Mouse (Mus musculus) bone marrow macrophage, adult 2 months (primary cell): ENCODE measurements around the gene Tnfaip8l1. TPM values are rescaled to one million over a fixed set of nuclear protein-coding genes. Genes with fewer than 3 reads are reported as not detected.

Experiments used
- H3K27ac ChIP-seq: 2 replicates; pipeline ENCODE4 v1.5.1; 2012; ENCODE audit warnings: low read depth, low read length; ENCODE audit not compliant: insufficient read depth
- H3K4me1 ChIP-seq: 2 replicates; pipeline ENCODE4 v1.6.1; 2012; ENCODE audit warnings: low read length; ENCODE audit not compliant: control insufficient read depth, insufficient read depth
- H3K4me3 ChIP-seq: 2 replicates; pipeline ENCODE4 v1.5.1; 2012; ENCODE audit warnings: mild to moderate bottlenecking, low read length, moderate library complexity; ENCODE audit not compliant: insufficient read depth
- CTCF ChIP-seq: IDR thresholded peaks from 2 replicates; pipeline ENCODE4 v1.5.1; 2012; ENCODE audit warnings: low read depth, mild to moderate bottlenecking, low read length, moderate library complexity
- POLR2A ChIP-seq: IDR thresholded peaks from 2 replicates; pipeline ENCODE4 v1.6.1; 2012; ENCODE audit warnings: mild to moderate bottlenecking, low read depth, low read length, borderline replicate concordance
- polyA plus RNA-seq: library from polyadenylated mRNA; stranded (reverse); fragments of >200 nt; gene quantifications from 2 replicates; pipeline ENCODE4 v1.2.4, GENCODE M21; 2012; ENCODE audit not compliant: missing spikeins, insufficient read depth, insufficient read length

Gene Tnfaip8l1
- polyA plus RNA-seq, 1 experiment: 5.4 TPM

GRCm38 (mm10) chr17:56124377-56125275 lies 37.7 kb upstream of the Tnfaip8l1 start:
- Histone ChIP-seq H3K27ac (no peak overlapping the region), H3K4me3 (no peak overlapping the region), H3K4me1 (peaks cover 3% of the 10 kb centered on the region)
- TF ChIP-seq POLR2A: no peak
- TF ChIP-seq CTCF: peak; percentile 90

- H3K27ac ChIP-seq: no peak overlapping the region
- no peak for TF ChIP-seq CTCF
- TF ChIP-seq POLR2A: no peak
- H3K4me1 ChIP-seq: 0 out of 2 replicates have a peak, but pooled peaks cover 2% of the 10 kb centered on the region
- no peak overlapping the region for H3K4me3 ChIP-seq
Observed at GRCm38 (mm10) chr17:56125276-56125630, 37.0 kb upstream of the Tnfaip8l1 start.

DNA sequence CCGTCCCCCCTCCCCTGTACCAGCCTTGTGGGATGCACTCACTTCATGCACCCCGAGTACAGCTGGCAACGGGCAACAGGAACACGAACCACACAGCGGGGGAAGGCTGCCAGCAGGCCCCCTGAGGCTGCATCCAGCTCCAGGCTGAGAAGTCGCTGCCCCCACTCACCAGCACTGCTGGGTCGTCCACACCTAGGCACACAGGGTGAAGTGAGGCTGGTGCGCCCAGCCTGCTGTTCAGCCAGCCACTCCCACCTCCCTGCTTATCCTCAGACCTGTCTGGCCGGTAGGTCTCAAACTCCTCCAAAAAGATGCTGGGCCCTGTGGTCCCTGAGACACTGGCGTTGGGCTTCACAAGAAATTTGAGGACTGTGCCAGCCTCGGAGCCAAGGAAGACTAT lies 36.1 kb upstream of the Tnfaip8l1 start:
- Histone ChIP-seq H3K4me3 (no peak overlapping the region), H3K27ac (no peak overlapping the region), H3K4me1 (0 out of 2 replicates have a peak, but pooled peaks cover 2% of the 10 kb centered on the region)
- TF ChIP-seq POLR2A: no peak
- no peak for TF ChIP-seq CTCF

GRCm38 (mm10) chr17:56128246-56128645 lies 34.0 kb upstream of the Tnfaip8l1 start:
- TF ChIP-seq CTCF (no peak), POLR2A (no peak)
- H3K4me3 ChIP-seq: no peak overlapping the region
- H3K27ac ChIP-seq: no peak overlapping the region
- no peaks in the 10 kb centered on the region for H3K4me1 ChIP-seq

DNA sequence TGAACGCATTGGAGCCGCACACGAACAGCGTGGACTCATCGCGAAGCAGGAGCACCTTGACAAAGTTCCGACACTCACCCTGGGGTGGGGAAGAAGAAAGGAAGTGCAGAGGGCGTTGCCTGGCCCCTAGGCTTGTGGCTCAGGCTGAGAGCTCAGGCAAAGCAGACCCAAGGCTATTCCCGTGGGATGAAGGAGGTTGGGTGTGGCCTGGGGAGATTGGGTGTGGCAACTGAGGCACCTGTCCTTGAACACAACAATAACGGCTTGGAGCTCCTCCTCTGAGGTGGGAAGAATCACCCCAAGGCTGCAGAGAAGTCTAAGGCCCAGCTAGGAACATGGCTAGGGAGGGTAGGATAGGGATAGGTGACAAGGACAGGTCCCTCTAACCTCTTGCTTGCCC lies 31.1 kb upstream of the Tnfaip8l1 start:
- no peak for TF ChIP-seq POLR2A
- TF ChIP-seq CTCF: no peak
- H3K27ac ChIP-seq: no peak overlapping the region
- H3K4me3 ChIP-seq: no peak overlapping the region
- H3K4me1 ChIP-seq: 0 out of 2 replicates have a peak, but pooled peaks cover 2% of the 10 kb centered on the region

DNA sequence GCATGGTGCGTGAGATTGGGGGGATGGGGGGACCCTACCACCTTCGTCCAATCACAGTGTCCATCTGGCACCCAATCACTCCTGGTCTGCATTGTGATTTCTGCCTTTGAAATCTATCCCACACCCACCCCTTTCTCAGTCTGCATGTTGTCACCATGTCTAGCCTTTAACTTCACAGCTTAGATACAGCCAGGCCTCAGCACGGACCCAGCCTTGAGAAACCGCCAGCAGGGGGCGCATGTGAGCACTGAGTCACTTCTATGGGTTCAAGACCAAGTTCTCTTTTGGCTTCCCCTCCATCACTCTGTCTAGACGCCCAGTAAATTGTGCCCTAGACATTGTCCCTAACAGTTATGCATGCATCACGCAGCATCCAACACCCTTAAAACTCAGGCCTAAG lies 30.5 kb upstream of the Tnfaip8l1 start:
- 0 out of 2 replicates have a peak, but pooled peaks cover 2% of the 10 kb centered on the region for H3K4me1 ChIP-seq
- TF ChIP-seq CTCF (peak; percentile 94), POLR2A (no peak)
- H3K27ac ChIP-seq: no peak overlapping the region
- H3K4me3 ChIP-seq: no peak overlapping the region

- TF ChIP-seq POLR2A (no peak), CTCF (peak; percentile 77)
- 0 out of 2 replicates have a peak, but pooled peaks cover 2% of the 10 kb centered on the region for H3K4me1 ChIP-seq
- peak overlapping the region; percentile 51 for H3K4me3 ChIP-seq
- H3K27ac ChIP-seq: peak overlapping the region; percentile 95; the same call in 1 of the 2 replicates
Observed at GRCm38 (mm10) chr17:56132661-56133060, 29.6 kb upstream of the Tnfaip8l1 start.

GRCm38 (mm10) chr17:56133457-56134363 lies 28.6 kb upstream of the Tnfaip8l1 start:
- H3K4me1 ChIP-seq: 0 out of 2 replicates have a peak, but pooled peaks cover 2% of the 10 kb centered on the region
- H3K4me3 ChIP-seq: peak overlapping the region; percentile 76
- peak overlapping the region; percentile 95 for H3K27ac ChIP-seq
- TF ChIP-seq POLR2A (no peak; the same call in 1 of the 2 replicates), CTCF (no peak)

- Histone ChIP-seq H3K4me1 (0 out of 2 replicates have a peak, but pooled peaks cover 2% of the 10 kb centered on the region), H3K4me3 (peak overlapping the region; percentile 58), H3K27ac (peak overlapping the region; percentile 56)
- TF ChIP-seq CTCF (peak; percentile 93), POLR2A (no peak)
Observed at GRCm38 (mm10) chr17:56134463-56134971, 27.8 kb upstream of the Tnfaip8l1 start.
